12 mouse cellular contexts compared by ENCODE assay signal in the genomic region with DNA sequence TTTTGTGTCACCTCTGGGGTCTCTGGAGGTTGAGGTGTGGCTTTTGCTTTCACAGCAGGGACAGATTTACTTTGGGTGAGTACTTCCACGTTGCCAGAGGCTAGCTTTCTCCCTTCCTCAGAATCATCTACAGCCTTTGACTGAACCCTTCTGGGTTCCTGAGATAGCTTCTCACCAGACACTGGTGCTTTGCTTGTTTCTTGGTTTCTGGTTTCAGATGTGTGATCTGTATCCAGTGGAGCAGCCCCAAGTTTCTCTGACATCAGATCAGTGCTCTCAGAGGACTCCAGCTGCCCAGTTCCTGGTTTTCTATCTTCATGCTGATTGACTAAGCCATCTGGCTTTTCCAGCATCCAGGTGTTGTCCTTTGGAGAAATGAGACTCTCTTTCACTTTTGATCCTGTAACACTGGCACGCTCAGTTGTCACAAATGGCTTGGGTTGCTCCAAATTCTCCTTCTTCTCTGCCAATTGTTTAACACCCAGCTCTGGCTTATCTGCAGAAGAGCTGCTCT. TPM values are rescaled to one million over a fixed set of nuclear protein-coding genes. Genes with fewer than 3 reads are reported as not detected.
"Had no signal": no experiment of that assay in that cellular context is flagged by ENCODE, and none has a peak within 500 bp of the region (broad histone marks: within the 10 kb centered on the region; RNA-seq: fewer than 3 reads in every experiment).

No protein-coding gene starts in this region.

- H3K4me1 ChIP-seq: kidney, embryonic 15.5 days; limb, embryonic 12.5 days; liver, embryonic 13.5 days; lung, embryonic 15.5 days; midbrain, embryonic 12.5 days had no signal

- DNase-seq: kidney, adult 2 months; kidney, postnatal 14 days; liver; liver, embryonic 13.5 days; liver, postnatal 0 days; lung, postnatal 14 days; right cerebral cortex, postnatal 14 days had no signal

- H3K27ac ChIP-seq: kidney, embryonic 15.5 days; limb, embryonic 12.5 days; liver, embryonic 13.5 days; lung, embryonic 15.5 days; macrophage; midbrain, embryonic 12.5 days had no signal

- H3K36me3 ChIP-seq: kidney, embryonic 15.5 days; limb, embryonic 12.5 days; liver, embryonic 13.5 days; lung, embryonic 15.5 days; midbrain, embryonic 12.5 days had no signal

- H3K4me3 ChIP-seq: kidney, embryonic 15.5 days; limb, embryonic 12.5 days; liver, embryonic 13.5 days; lung, embryonic 15.5 days; midbrain, embryonic 12.5 days had no signal

- H3K27me3 ChIP-seq: kidney, embryonic 15.5 days; limb, embryonic 12.5 days; liver, embryonic 13.5 days; lung, embryonic 15.5 days; midbrain, embryonic 12.5 days had no signal

RNA-seq across cellular contexts. Expression of a gene that starts 51.6 kb away (rescaled TPM):
- polyA plus RNA-seq: midbrain, embryonic 12.5 days had no signal
